Mouse (Mus musculus): Measurements from ENCODE around the gene Pla2g2e. TPM values are rescaled to one million over a fixed set of nuclear protein-coding genes. Genes with fewer than 3 reads are reported as not detected.
"Not testable (repeated sequence)": the region's sequence is repeated elsewhere in the genome, so short reads cannot be mapped to it uniquely, and the experiment has no call there.

Pla2g2e gene
- polyA plus RNA-seq, 1 experiment from 2014 or later, result not detected

GRCm38 (mm10) chr4:138863344-138863998, 14.3 kb upstream of the Pla2g2e start, which contains the start of gene Pla2g5:
TSS of gene Pla2g5 (minus strand) at chr4:138863482.
- no peak within 1 kb of the TSS for H3K9ac ChIP-seq (replicated peaks)
- H3K27ac ChIP-seq, result no peak within 1 kb of the TSS
- H3K36me3 ChIP-seq, result no peaks in the 10 kb centered on the region
- no peak for ATAC-seq
- H3K4me3 ChIP-seq (replicated peaks), result no peak within 1 kb of the TSS
- no peaks in the 10 kb centered on the region for H3K27me3 ChIP-seq
- H3K4me2 ChIP-seq (replicated peaks), result no peak within 1 kb of the TSS
- WGBS, result 82% methylated on average over 10 of the region's 10 CpGs
- no peaks in the 10 kb centered on the region for H3K4me1 ChIP-seq (replicated peaks)
- no peaks in the 10 kb centered on the region for H3K9me3 ChIP-seq

- no peaks in the 10 kb centered on the region for H3K4me1 ChIP-seq (replicated peaks)
- WGBS, result 64% methylated on average over 5 of the region's 5 CpGs
- H3K9me3 ChIP-seq, result no peaks in the 10 kb centered on the region
- H3K27me3 ChIP-seq, result no peaks in the 10 kb centered on the region
- no peak overlapping the region for H3K27ac ChIP-seq
- H3K9ac ChIP-seq (replicated peaks), result no peak overlapping the region
- H3K4me3 ChIP-seq (replicated peaks), result no peak overlapping the region
- no peak overlapping the region for H3K4me2 ChIP-seq (replicated peaks)
- ATAC-seq, result no peak
- H3K36me3 ChIP-seq, result no peaks in the 10 kb centered on the region
Observed at GRCm38 (mm10) chr4:138865092-138865491, 12.7 kb upstream of the Pla2g2e start.

- Histone ChIP-seq H3K9ac (replicated peaks) (no peak overlapping the region), H3K9me3 (no peaks in the 10 kb centered on the region), H3K27me3 (no peaks in the 10 kb centered on the region), H3K36me3 (no peaks in the 10 kb centered on the region), H3K4me3 (replicated peaks) (no peak overlapping the region), H3K4me1 (replicated peaks) (no peaks in the 10 kb centered on the region), H3K27ac (no peak overlapping the region), H3K4me2 (replicated peaks) (no peak overlapping the region)
- no peak for ATAC-seq
- WGBS, result 70% methylated on average over 6 of the region's 6 CpGs
Observed at GRCm38 (mm10) chr4:138865991-138866390, 11.8 kb upstream of the Pla2g2e start.

- Histone ChIP-seq H3K4me1 (replicated peaks) (no peaks in the 10 kb centered on the region), H3K27ac (no peak overlapping the region), H3K27me3 (no peaks in the 10 kb centered on the region), H3K9ac (replicated peaks) (no peak overlapping the region), H3K36me3 (no peaks in the 10 kb centered on the region), H3K9me3 (no peaks in the 10 kb centered on the region), H3K4me3 (replicated peaks) (no peak overlapping the region), H3K4me2 (replicated peaks) (no peak overlapping the region)
- ATAC-seq, result no peak
- WGBS, result 16% methylated on average over 7 of the region's 7 CpGs
Observed at GRCm38 (mm10) chr4:138866413-138866812, 11.3 kb upstream of the Pla2g2e start.

- H3K9ac ChIP-seq (replicated peaks), result no peak overlapping the region
- ATAC-seq, result no peak
- H3K4me1 ChIP-seq (replicated peaks), result no peaks in the 10 kb centered on the region
- 58% methylated on average over 8 of the region's 8 CpGs for WGBS
- no peaks in the 10 kb centered on the region for H3K9me3 ChIP-seq
- no peaks in the 10 kb centered on the region for H3K27me3 ChIP-seq
- no peaks in the 10 kb centered on the region for H3K36me3 ChIP-seq
- H3K4me2 ChIP-seq (replicated peaks), result no peak overlapping the region
- H3K27ac ChIP-seq, result no peak overlapping the region
- H3K4me3 ChIP-seq (replicated peaks), result no peak overlapping the region
Observed at GRCm38 (mm10) chr4:138868666-138869065, 9.1 kb upstream of the Pla2g2e start.

- Histone ChIP-seq H3K4me1 (replicated peaks) (no peaks in the 10 kb centered on the region), H3K36me3 (no peaks in the 10 kb centered on the region), H3K27ac (no peak within 1 kb of the TSS), H3K27me3 (no peaks in the 10 kb centered on the region), H3K4me2 (replicated peaks) (no peak within 1 kb of the TSS), H3K9me3 (no peaks in the 10 kb centered on the region), H3K4me3 (replicated peaks) (no peak within 1 kb of the TSS), H3K9ac (replicated peaks) (no peak within 1 kb of the TSS)
- 85% methylated on average over 6 of the region's 6 CpGs for WGBS
- no peak for ATAC-seq
Observed at GRCm38 (mm10) chr4:138873864-138874263, 3.9 kb upstream of the Pla2g2e start, which contains the start of gene Gm13030. TSS of gene Gm13030 (minus strand) at chr4:138873964.

GRCm38 (mm10) chr4:138875275-138875674, 2.5 kb upstream of the Pla2g2e start:
- H3K4me2 ChIP-seq (replicated peaks); ATAC-seq; H3K9ac ChIP-seq (replicated peaks); H3K27me3 ChIP-seq; H3K4me3 ChIP-seq (replicated peaks); H3K4me1 ChIP-seq (replicated peaks); H3K9me3 ChIP-seq; H3K36me3 ChIP-seq; H3K27ac ChIP-seq: not testable (repeated sequence)
- WGBS, result 77% methylated on average over 2 of the region's 2 CpGs

- ATAC-seq, result no peak
Observed at GRCm38 (mm10) chr4:138875986-138876385, 1.8 kb upstream of the Pla2g2e start.

GRCm38 (mm10) chr4:138878783-138879182, 1.0 kb downstream of the Pla2g2e start:
- no peak for ATAC-seq
- no peak overlapping the region for H3K27ac ChIP-seq
- H3K4me3 ChIP-seq (replicated peaks), result no peak overlapping the region
- no peak overlapping the region for H3K4me2 ChIP-seq (replicated peaks)
- H3K9me3 ChIP-seq, result no peaks in the 10 kb centered on the region
- H3K36me3 ChIP-seq, result no peaks in the 10 kb centered on the region
- no peak overlapping the region for H3K9ac ChIP-seq (replicated peaks)
- 73% methylated on average over 8 of the region's 8 CpGs for WGBS
- H3K27me3 ChIP-seq, result peaks cover 13% of the 10 kb centered on the region; the same call in 1 of the 2 replicates
- peaks cover 12% of the 10 kb centered on the region; the same call in 1 of the 2 replicates for H3K4me1 ChIP-seq (replicated peaks)

More at GRCm38 (mm10) chr4:138875986-138876385, 1.8 kb upstream of the Pla2g2e start:
- H3K9ac ChIP-seq (replicated peaks), result no peak overlapping the region
- H3K4me1 ChIP-seq (replicated peaks), result no peaks in the 10 kb centered on the region
- H3K9me3 ChIP-seq, result no peaks in the 10 kb centered on the region
- no peak overlapping the region for H3K4me3 ChIP-seq (replicated peaks)
- H3K27me3 ChIP-seq, result peaks cover 2% of the 10 kb centered on the region; the same call in 1 of the 2 replicates
- no peak overlapping the region for H3K4me2 ChIP-seq (replicated peaks)
- no peak overlapping the region for H3K27ac ChIP-seq
- 94% methylated on average over 2 of the region's 2 CpGs for WGBS
- H3K36me3 ChIP-seq, result no peaks in the 10 kb centered on the region

GRCm38 (mm10) chr4:138879808-138880207, 2.1 kb downstream of the Pla2g2e start:
- no peak overlapping the region for H3K4me2 ChIP-seq (replicated peaks)

GRCm38 (mm10) chr4:138880811-138881584, 3.3 kb downstream of the Pla2g2e start:
- H3K9ac ChIP-seq (replicated peaks), result no peak overlapping the region
- peaks cover 12% of the 10 kb centered on the region; the same call in 1 of the 2 replicates for H3K4me1 ChIP-seq (replicated peaks)
- 89% methylated on average over 7 of the region's 7 CpGs for WGBS
- no peaks in the 10 kb centered on the region for H3K9me3 ChIP-seq
- H3K4me2 ChIP-seq (replicated peaks), result no peak overlapping the region
- no peak overlapping the region for H3K4me3 ChIP-seq (replicated peaks)
- no peaks in the 10 kb centered on the region for H3K36me3 ChIP-seq
- no peak overlapping the region for H3K27ac ChIP-seq
- peaks cover 13% of the 10 kb centered on the region; the same call in 1 of the 2 replicates for H3K27me3 ChIP-seq
- no peak for ATAC-seq

More at GRCm38 (mm10) chr4:138879808-138880207, 2.1 kb downstream of the Pla2g2e start:
- H3K27ac ChIP-seq, result no peak overlapping the region
- H3K27me3 ChIP-seq, result peaks cover 13% of the 10 kb centered on the region; the same call in 1 of the 2 replicates
- WGBS, result 89% methylated on average over 11 of the region's 11 CpGs
- no peak overlapping the region for H3K4me3 ChIP-seq (replicated peaks)
- no peak overlapping the region for H3K9ac ChIP-seq (replicated peaks)
- no peaks in the 10 kb centered on the region for H3K9me3 ChIP-seq
- ATAC-seq, result no peak
- H3K4me1 ChIP-seq (replicated peaks), result peaks cover 12% of the 10 kb centered on the region; the same call in 1 of the 2 replicates
- no peaks in the 10 kb centered on the region for H3K36me3 ChIP-seq

- no peak overlapping the region for H3K27ac ChIP-seq
- peaks cover 13% of the 10 kb centered on the region; the same call in 1 of the 2 replicates for H3K27me3 ChIP-seq
- peaks cover 12% of the 10 kb centered on the region; the same call in 1 of the 2 replicates for H3K4me1 ChIP-seq (replicated peaks)
- peak; percentile 37; the same call in 1 of the 2 replicates for ATAC-seq
- H3K9ac ChIP-seq (replicated peaks), result 0 out of 2 replicates have a peak overlapping the region, but pooled peaks have one; percentile 10
- no peaks in the 10 kb centered on the region for H3K36me3 ChIP-seq
- H3K4me2 ChIP-seq (replicated peaks), result peak overlapping the region; percentile 34
- no peak overlapping the region for H3K4me3 ChIP-seq (replicated peaks)
- WGBS, result 11% methylated on average over 16 of the region's 16 CpGs
- no peaks in the 10 kb centered on the region for H3K9me3 ChIP-seq
Observed at GRCm38 (mm10) chr4:138882179-138882578, 4.4 kb downstream of the Pla2g2e start.

Measured in midbrain, embryonic 13.5 days (tissue).